Mouse (Mus musculus) kidney, adult 9 months (tissue): ENCODE data around the gene Ces5a.
"Not testable (repeated sequence)": the region's sequence is repeated elsewhere in the genome, so short reads cannot be mapped to it uniquely, and the experiment has no call there.

Source experiments
- DNase-seq: peaks from one replicate; pipeline ENCODE4 v3.0.0; 2022

Gene Ces5a

GRCm38 (mm10) chr8:93535730-93536129 is at the start of gene Ces5a:
TSS of gene Ces5a (minus strand) at chr8:93535830.
- no peak for DNase-seq

- no peak for DNase-seq
These were observed 37.2 kb upstream of the Ces5a start for GRCm38 (mm10) chr8:93572841-93573240.

DNA sequence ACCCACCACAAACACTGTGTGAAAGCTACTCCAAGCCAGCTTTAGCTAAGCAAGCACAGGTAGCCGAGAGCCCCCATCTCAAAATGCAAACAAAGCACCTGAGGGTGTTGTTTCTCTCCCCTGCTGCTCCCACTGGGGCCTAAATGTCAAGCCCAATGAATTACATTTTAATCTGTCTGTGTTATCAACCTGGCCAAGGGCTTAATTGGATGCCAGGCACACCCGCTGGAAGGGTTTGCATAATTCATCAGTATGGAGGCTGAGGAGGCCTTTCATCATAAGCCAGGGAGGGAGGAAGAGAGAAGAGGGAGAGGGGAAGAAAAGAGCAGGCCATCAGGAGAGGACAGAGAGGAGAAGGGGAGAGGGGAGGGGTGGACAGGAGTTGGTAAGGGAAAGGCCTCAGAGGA is 36.5 kb upstream of the Ces5a start:
- DNase-seq = no peak

GRCm38 (mm10) chr8:93571369-93571985 is 35.8 kb upstream of the Ces5a start:
- DNase-seq = peak; percentile 66

GRCm38 (mm10) chr8:93570186-93570530 is 34.5 kb upstream of the Ces5a start:
- no peak for DNase-seq

GRCm38 (mm10) chr8:93569311-93570185 is 33.9 kb upstream of the Ces5a start:
- no peak for DNase-seq

DNA sequence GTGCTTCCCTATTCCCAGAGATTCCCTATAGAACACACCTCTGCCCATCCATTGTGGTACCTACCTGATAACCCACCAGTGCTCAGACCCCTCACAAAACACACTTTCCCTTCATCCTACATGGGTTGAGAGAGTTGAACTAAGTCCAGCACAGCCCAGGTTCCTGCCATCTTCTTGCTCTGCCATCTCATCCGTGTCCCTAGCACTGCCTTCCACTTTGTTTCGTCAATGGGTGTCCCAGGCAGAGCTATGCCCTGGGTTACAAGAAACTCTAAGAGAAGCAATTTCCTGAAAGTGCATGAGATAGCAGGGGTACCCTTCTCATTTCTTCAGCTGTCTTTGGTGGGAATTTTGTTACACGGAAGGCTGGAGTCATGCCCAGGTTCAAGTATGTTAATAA is 33.0 kb upstream of the Ces5a start:
- no peak for DNase-seq

DNA sequence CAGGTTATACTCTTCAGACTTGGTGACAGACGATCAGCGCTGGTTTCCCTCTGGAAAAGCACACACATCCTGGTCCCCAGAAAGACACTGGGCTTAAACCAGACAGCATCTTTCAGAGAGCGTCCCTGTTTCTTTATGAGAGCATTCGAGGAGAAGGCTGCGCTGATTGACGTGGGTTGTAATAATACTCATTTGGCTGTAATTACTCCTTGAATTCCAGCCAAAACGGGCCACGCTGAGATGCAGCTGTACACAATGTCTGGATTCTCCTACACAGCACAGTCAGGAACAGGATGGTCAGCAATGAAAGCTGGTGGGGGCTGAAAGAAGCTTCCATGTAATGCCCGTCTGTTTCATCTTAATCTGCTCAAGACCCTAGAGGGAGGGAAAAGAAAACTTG is 31.5 kb upstream of the Ces5a start:
- DNase-seq = no peak

GRCm38 (mm10) chr8:93564634-93565033 is 29.0 kb upstream of the Ces5a start:
- no peak for DNase-seq

DNA sequence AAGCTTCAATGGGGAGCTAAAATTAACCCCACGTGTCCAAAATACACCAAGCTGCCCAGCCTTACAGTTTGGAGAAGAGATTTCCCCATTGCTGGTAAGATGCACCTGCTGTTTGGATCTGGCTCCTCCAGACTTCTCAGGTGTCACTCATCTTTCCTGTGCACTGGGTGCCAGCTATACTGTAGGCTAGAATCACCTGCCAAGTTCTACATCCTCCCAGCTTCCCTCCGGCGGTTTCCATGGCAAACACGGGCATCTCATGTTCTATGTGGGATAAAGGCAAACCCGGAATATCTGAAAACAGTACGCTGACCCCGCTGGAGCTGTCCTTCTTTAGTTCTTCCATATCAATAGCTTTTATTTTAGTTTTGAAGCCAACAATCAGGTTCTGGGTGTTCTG is 27.9 kb upstream of the Ces5a start:
- no peak for DNase-seq

DNA sequence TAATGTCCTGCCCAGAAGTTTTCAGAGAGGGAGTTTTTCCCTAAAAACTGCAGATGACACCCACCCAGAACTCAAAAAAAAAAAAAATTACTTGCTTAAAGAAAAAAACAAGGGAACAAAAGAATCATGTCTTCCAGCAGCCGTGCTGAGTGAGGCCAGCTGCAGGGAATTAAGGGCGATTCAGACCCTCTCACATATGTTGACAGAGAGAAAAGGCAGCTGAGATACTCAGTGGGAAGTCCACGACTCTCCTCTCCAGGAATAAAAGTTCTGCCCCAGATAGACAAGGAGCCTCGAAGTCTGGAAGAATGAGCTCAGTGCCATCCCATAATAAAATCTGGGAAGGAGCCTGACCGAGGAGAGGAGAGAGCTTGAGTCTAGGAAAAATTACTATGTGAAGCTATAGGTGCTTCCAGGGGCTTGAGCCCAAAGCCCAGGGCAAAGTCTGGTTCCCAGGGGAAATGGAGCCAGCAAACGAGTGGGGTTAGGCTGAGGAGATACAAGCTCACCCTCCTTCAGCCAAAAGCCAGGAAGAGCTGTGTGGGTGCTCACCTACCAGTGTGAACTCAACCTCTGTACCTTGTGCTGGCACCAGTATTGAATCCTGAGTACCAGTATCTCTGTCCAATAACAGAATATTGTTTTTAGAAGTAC is 27.1 kb upstream of the Ces5a start:
- DNase-seq = no peak

DNA sequence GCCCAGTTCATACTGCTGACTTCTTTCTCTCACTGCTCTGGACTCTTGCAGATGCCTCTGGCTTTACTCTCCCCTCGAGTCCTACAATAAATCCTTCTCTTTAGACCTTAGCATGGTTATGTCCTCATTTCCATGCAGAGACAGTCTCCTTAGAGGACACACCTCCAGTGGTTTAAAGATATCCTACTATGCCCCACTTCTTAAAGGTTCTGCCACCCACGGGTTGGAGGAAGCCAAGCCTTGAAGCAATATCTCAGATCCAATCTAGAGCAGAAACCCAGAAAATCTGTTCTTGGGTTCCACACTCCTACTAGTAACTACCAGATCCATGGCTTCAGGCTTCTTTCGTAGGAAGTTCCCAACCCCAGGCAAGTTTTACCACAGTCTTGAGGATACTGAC is 25.6 kb upstream of the Ces5a start:
- DNase-seq = no peak

- DNase-seq = no peak
These were observed 24.1 kb upstream of the Ces5a start for GRCm38 (mm10) chr8:93559696-93560095.

- DNase-seq = no peak
These were observed 33.0 kb downstream of the Ces5a start for GRCm38 (mm10) chr8:93502634-93503033.

- DNase-seq = no peak
These were observed 36.2 kb downstream of the Ces5a start for GRCm38 (mm10) chr8:93499437-93499836.

DNA sequence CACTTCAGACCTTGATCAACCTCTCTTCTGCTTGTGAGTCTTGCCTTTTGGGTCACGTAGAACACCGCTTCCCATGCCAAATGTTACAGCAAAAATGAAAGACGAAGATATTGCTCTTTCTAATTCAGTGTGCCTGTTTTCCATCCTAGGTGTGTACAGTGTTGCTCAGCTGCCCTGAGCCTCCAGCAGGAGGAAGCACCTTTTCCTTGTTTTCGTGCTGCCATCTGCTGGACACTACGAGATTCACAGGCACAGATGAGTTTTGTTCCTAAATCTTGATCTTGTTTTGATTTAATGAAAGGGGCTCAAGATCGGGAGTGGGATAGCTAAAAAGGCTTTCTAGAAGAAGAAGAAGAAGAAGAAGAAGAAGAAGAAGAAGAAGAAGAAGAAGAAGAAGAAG is 40.3 kb downstream of the Ces5a start:
- peak; percentile 58 for DNase-seq

- no peak for DNase-seq
These were observed 46.9 kb downstream of the Ces5a start for GRCm38 (mm10) chr8:93488743-93489142.

- DNase-seq = no peak
These were observed 57.4 kb downstream of the Ces5a start for GRCm38 (mm10) chr8:93478211-93478610.

GRCm38 (mm10) chr8:93469733-93470132 is 65.9 kb downstream of the Ces5a start:
- DNase-seq = not testable (repeated sequence)

GRCm38 (mm10) chr8:93454258-93454877 is 81.3 kb downstream of the Ces5a start:
- no peak for DNase-seq
